Mouse (Mus musculus) gastrocnemius, postnatal 36 days (tissue): ENCODE results near the gene Neu3. TPM values are rescaled to one million over a fixed set of nuclear protein-coding genes. Genes with fewer than 3 reads are reported as not detected.

Experiments used
- DNase-seq, 2 experiments: peaks; one replicate each; pipeline ENCODE4 v3.0.0; 2022
- intact Hi-C: fragments of 180-260 bp; cut with DNase I; formaldehyde crosslinking; loops from one replicate; pipeline ENCODE4 v1.15.1; 2025
- total RNA-seq, 2 experiments: library from RNA; stranded (reverse); gene quantifications; 2 replicates each; pipeline ENCODE4 v1.2.3; 2021

The Neu3 gene
- total RNA-seq, 2 experiments from 2014 or later, result 2.4 to 3.4 TPM

DNA sequence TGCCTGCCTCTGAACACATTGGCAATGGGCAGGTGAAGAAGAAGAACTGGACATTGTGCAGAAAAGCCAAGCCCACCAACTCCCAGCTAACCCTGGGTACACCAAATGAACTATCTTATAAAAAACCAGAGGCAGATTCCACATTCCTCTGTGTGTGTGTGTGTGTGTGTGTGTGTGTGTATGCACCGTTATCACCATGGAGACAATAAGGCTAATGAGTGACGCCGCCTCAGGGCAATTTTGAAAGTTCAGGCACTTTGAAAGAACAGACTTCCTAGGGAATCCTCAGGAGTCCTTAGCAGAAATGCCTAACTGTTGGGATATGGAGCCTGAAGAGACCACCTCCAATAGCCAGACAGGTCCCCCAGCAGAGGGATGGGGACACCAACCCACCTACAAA is 31.0 kb downstream of the Neu3 start:
- no peak for DNase-seq
- intact Hi-C loops, result no loop called here

DNA sequence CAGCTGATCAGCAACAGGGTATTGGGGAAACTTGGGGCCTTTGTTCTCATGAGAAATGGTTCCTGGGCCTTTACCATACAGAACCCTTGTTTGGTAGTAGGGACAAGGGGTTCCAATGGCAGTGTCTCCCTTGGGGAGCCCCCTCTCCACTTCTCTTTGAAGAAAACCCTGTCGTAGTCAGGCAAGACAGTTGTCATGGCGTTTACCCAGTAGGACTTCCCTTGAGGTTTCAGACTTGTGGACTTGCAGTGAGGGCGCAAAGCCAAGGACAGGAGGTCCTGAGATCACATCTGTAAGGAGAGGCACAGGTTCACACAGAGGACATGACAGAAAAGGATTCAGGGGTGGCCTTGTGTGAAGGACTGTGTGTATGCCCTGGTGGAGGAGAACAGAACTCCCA is 31.7 kb downstream of the Neu3 start:
- intact Hi-C loops, result no loop called here
- no peak for DNase-seq

DNA sequence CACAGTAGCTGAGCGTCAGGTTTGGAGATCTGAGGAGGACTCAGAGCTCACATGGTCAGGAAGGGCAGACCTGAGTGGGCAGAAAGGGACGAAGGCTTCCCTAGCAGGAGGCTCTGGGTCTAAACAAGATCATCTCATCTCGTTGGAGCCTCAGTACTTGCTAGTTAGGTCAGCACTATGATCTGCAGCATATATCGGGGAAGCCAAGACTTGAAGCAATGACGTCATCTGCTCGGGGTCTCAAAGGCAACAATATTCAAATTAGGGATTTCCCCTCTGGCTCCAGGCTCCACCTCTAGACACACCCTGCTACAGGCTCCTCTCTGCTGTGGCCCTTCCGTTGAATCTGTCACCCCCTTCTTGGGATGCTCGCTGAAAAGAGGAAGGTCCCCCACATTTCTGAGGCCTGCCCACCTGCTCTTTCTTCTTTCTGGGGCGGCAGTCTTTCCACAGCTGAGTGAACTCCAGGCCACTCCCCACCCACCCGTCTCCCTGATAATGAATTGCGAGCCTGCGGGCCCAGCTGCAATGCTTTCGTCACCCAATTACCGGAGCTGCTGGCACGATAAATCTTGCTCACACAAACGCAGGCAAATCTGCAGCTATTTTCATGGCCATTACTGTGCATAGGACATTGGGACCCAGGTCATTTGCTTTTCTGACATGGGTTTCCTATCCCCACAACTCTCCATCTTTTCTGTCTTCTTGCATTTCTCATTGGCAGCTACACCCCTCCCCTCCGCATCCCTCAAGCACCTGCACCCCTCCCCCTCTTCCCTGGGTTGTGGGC is 32.8 kb downstream of the Neu3 start:
- intact Hi-C loops, result loop anchor here (2.0 kb wide), 1 partner anchor 87 kb away; no protein-coding TSS in a partner anchor
- DNase-seq, result no peak

DNA sequence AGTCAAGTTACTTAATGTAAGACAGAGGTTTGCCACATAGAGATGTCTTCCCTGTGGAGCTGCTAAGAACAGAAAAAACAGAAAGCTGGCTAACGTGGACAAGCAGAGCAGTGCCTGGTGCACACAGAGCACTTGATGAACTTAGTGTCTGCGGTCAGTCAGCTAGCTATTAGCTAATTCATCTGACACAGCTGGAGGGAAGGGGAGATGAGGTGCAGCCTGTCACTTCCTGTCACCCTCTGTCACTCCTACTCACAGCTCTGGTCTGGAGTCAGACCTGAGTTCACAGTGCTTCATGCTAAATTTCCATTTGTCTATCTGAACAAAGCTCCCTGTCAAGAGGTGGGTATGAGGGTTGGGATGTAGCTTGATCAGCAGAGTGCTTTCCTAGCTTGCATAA is 34.1 kb downstream of the Neu3 start:
- intact Hi-C loops, result loop anchor here (2.0 kb wide), 1 partner anchor 85 kb away; no protein-coding TSS in a partner anchor

DNA sequence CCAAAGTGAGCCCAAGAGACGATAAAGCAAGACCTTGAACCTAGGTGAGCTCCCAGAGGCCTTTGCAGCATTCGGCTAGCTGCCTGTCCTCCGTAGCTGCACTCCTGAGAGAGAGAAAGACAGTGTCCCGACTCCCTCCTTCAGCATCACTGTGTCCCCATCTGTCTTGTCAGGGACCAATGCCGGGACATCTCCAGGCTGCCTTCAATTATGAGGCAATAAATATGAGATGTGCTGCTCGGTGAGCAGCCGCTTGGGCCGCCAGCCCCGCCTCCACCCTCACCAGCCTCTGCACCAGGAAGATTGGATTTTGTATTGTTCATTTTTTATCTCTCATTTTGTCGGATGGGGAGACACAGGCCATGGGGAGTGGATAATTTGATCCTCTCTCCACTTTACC is 37.4 kb downstream of the Neu3 start:
- DNase-seq, result no peak
- intact Hi-C loops, result no loop called here

More for the DNA sequence above, 34.1 kb downstream of the Neu3 start:
- DNase-seq, result no peak

DNA sequence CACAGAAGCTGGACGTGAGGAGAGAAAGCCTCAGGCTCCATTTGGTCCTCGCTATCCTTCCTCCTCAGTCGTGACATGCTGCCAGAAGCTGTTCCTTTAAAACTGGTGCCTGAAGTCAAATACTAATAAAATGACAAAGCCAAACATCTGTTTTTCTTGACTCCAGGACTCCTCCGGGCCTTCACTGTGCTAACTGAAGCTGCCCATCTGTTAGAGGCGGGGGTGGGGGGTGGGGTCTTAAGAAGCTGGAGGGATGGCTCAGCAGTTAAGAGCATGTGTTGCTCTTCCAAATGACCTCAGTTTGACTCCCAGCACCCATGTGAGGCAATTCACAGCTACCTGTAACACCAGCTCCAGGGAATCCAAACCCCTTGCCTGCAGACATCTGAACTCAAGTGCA is 39.7 kb downstream of the Neu3 start:
- DNase-seq, result no peak
- intact Hi-C loops, result no loop called here

DNA sequence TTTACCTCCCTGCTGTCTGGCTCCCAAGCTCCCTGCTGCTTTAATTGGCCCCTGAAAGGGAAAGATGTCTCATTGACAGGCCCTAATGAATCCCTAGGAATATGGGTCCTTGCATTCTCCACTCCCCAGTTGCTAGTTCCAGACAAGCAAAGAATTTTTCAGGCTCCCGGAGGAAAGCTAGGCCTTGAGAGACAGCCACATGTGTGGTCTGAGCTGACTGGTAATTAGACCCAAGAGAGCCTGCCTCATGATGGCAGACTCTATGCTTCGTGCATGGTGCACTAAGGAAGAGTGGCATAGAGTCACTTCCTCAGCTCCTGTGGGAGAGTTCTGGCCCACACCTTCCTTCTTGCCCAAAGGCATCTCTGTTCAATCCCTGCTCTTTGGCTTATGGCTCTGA is 40.3 kb downstream of the Neu3 start:
- intact Hi-C loops, result no loop called here
- DNase-seq, result no peak

DNA sequence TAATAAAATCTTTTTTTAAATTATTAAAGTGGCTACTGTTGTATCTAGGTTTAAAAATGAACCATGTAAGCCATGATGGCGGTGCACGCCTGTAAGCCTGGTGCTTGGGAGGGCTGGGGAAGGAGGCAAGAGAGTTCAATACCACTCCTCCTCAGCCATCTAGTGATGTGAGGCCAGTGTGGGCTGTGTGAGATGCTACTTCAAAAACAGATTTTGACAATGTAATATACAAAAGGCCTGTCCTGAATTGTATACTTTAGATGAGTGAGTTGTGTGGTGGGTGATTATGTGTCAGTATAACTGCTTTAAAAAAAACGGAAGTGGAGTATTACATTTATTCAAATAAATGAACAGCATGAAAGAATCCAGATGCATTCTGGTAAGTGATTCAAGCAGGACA is 41.4 kb downstream of the Neu3 start:
- no peak for DNase-seq
- intact Hi-C loops, result no loop called here

DNA sequence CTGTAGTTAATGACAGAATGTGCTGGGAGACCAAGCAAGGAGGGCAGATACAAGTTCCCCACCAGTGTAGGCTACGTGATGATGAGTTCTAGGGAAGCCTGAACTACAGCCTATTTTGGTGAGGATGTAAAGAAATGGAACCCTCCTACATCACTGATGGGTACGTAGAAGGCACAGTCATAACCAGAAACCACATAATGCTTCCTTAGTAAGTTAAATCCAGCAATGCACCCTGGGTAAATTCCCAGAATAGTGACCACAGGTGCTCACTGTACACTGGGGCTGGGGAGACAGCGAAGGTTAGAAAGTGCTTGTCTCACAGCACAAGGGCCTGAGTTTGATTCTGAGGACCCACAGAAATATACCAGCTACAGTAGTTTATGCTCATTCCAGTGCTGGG is 42.7 kb downstream of the Neu3 start:
- intact Hi-C loops, result no loop called here
- DNase-seq, result no peak

DNA sequence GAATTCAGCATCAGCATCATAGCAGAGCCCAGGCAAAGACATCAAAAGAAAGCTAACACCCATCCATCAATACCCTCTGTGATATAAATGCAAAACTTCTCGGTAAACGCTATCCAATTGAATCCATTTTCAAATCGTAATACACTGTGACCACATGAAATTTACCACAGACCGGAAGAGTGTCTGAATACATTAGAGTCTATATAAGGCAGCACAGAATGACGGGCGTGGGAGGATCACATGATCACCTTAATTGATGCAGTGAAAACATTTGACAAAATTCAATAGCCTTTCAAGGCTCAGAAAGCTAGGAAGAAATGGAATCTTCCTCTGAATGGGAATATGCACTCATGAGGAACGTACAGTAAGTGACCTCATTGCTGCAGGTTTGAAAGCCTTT is 44.8 kb downstream of the Neu3 start:
- intact Hi-C loops, result no loop called here
- no peak for DNase-seq

DNA sequence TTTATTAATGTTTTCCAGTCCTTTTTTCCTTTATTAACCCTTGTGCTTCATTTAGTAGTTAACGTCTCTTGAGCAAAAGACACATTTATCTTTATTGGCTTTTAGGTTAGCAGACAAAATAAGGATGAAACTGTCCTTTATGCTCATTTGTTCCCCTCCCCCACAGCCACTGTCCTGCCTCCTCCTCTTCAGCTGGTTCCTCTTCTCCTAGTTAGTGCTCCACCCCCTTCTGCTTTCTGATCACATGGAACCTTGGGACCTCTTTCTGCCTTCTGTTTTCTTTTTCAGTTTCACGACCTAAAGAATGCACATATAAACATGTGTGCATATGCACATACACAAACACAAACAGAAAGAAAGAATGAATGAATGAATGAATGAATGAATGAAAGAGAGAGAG is 46.3 kb downstream of the Neu3 start:
- DNase-seq, result no peak
- intact Hi-C loops, result no loop called here

DNA sequence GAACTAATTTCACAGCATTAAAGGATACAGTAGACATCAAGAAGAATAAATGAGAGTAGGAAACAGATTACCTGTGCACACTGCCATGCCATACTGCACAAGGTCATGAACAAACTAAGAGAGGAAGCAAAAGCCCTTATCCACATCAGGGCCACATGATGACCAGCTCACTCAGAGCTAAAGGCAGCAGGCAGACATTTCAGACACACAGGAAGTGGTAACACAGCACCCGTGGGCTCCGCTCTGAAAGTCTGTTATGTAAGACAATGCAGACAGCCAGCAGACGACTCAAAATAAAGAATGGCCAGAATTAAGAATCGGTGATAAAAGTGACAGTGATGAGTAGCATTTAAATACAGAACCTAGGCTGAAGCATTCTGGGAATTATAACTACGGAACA is 46.8 kb downstream of the Neu3 start:
- intact Hi-C loops, result no loop called here

DNA sequence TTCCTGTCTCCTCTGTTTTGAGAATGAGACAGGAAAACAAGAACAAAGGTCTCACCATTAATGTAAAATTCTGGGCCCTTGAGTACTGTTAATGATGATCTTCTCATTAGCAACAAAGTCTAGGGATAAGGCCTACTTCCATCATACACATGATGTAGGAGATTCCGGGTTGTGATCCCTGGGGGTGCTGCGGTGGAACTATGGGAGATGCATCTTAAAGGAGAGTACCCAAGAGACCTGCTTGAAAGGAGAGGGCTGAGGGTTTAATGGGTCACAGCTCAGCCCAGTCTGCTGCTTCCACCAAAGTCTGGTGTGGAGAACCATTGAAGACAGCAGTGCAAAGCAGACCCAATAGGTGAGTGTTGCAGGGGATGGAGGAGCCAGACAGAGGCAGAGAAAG is 65.0 kb downstream of the Neu3 start, which contains the start of gene Olfr521:
TSS of gene Olfr521 (plus strand) at position 301 of the 400 bp plus-strand sequence.
- DNase-seq, result no peak
- intact Hi-C loops, result no loop called here

More for the DNA sequence above, 46.8 kb downstream of the Neu3 start:
- no peak for DNase-seq

Other genes with a start within 250 kb of the Neu3 start
- 10 to 100 TPM; 56.4 to 57.7 TPM for gene Tpbgl, start 201.3 kb downstream of the Neu3 start, total RNA-seq
- 1 to 10 TPM; 4.2 to 6.7 TPM for gene Slco2b1, start 117.1 kb downstream of the Neu3 start, total RNA-seq
- gene Olfr520, start 98.1 kb downstream of the Neu3 start, total RNA-seq, result not detected
- gene Olfr521, start 64.9 kb downstream of the Neu3 start, total RNA-seq, result not detected
- gene Xrra1, start 30.7 kb upstream of the Neu3 start, total RNA-seq, result under 1 TPM in 1 of 2 experiments, not detected in 1; 0.33 TPM
- gene Spcs2, start 35.0 kb upstream of the Neu3 start, total RNA-seq, result 10 to 100 TPM; 67.1 to 75.1 TPM
- gene Rnf169, start 152.0 kb upstream of the Neu3 start, total RNA-seq, result 1 to 10 TPM; 4.2 to 6.3 TPM
- 1 to 10 TPM; 2.3 to 2.4 TPM for gene Chrdl2, start 177.8 kb upstream of the Neu3 start, total RNA-seq